Mouse (Mus musculus): ENCODE measurements around the gene Sptan1. TPM values are rescaled to one million over a fixed set of nuclear protein-coding genes. Genes with fewer than 3 reads are reported as not detected.

The Sptan1 gene
- total and polyA plus RNA-seq, 2 experiments: 71.3 to 89.0 TPM

GRCm38 (mm10) chr2:30010840-30011281 is 45.5 kb downstream of the Sptan1 start:
- WGBS: 28% methylated on average over 8 of the region's 8 CpGs
- no peaks in the 10 kb centered on the region for H3K4me1 ChIP-seq (ENCODE audit: control insufficient read depth, insufficient read depth, low read length)
- peak; percentile 82 for DNase-seq (ENCODE audit: extremely low read depth, low read depth, low spot score)
- no peak for TF ChIP-seq CTCF (IDR thresholded peaks at IDR 0.05; ENCODE audit: low read depth, low read length)
- no peak for TF ChIP-seq POLR2A (IDR thresholded peaks at IDR 0.05; ENCODE audit: extremely low read depth, insufficient read depth, low read length)
- no peaks in the 10 kb centered on the region for H3K79me2 ChIP-seq (ENCODE audit: control insufficient read depth, insufficient read depth, low read length)
- peaks cover 75% of the 10 kb centered on the region for H3K36me3 ChIP-seq (ENCODE audit: control insufficient read depth, insufficient read depth, low read length)
- no peaks in the 10 kb centered on the region for H3K27me3 ChIP-seq (ENCODE audit: control insufficient read depth, insufficient read depth, low read length)
- H3K4me3 ChIP-seq (ENCODE audit: insufficient read depth, low read depth, low read length): no peak overlapping the region
- H3K9ac ChIP-seq (ENCODE audit: low read depth, low read length): no peak overlapping the region
- no peak overlapping the region for H3K27ac ChIP-seq (replicated peaks; ENCODE audit: insufficient read depth, low read depth, low read length)

GRCm38 (mm10) chr2:30014326-30014966 is 49.1 kb downstream of the Sptan1 start:
- no peaks in the 10 kb centered on the region for H3K4me1 ChIP-seq (ENCODE audit: control insufficient read depth, insufficient read depth, low read length)
- DNase-seq (ENCODE audit: extremely low read depth, low read depth, low spot score): peak; percentile 19
- 73% methylated on average over 11 of the region's 11 CpGs for WGBS
- H3K9ac ChIP-seq (ENCODE audit: low read depth, low read length): no peak overlapping the region
- H3K27ac ChIP-seq (replicated peaks; ENCODE audit: insufficient read depth, low read depth, low read length): no peak overlapping the region
- H3K27me3 ChIP-seq (ENCODE audit: control insufficient read depth, insufficient read depth, low read length): no peaks in the 10 kb centered on the region
- no peaks in the 10 kb centered on the region for H3K79me2 ChIP-seq (ENCODE audit: control insufficient read depth, insufficient read depth, low read length)
- no peak for TF ChIP-seq CTCF (IDR thresholded peaks at IDR 0.05; ENCODE audit: low read depth, low read length)
- no peak for TF ChIP-seq POLR2A (IDR thresholded peaks at IDR 0.05; ENCODE audit: extremely low read depth, insufficient read depth, low read length)
- H3K36me3 ChIP-seq (ENCODE audit: control insufficient read depth, insufficient read depth, low read length): peaks cover 76% of the 10 kb centered on the region
- H3K4me3 ChIP-seq (ENCODE audit: insufficient read depth, low read depth, low read length): no peak overlapping the region

GRCm38 (mm10) chr2:30025454-30025853 is 60.1 kb downstream of the Sptan1 start:
- Histone ChIP-seq H3K4me3 (ENCODE audit: insufficient read depth, low read depth, low read length) (no peak overlapping the region), H3K36me3 (ENCODE audit: control insufficient read depth, insufficient read depth, low read length) (peaks cover 79% of the 10 kb centered on the region), H3K4me1 (ENCODE audit: control insufficient read depth, insufficient read depth, low read length) (no peaks in the 10 kb centered on the region), H3K9ac (ENCODE audit: low read depth, low read length) (no peak overlapping the region), H3K79me2 (ENCODE audit: control insufficient read depth, insufficient read depth, low read length) (no peaks in the 10 kb centered on the region), H3K27me3 (ENCODE audit: control insufficient read depth, insufficient read depth, low read length) (no peaks in the 10 kb centered on the region), H3K27ac (replicated peaks; ENCODE audit: insufficient read depth, low read depth, low read length) (no peak overlapping the region)
- no peak for DNase-seq (ENCODE audit: extremely low read depth, low read depth, low spot score)
- WGBS: 90% methylated on average over 4 of the region's 4 CpGs
- TF ChIP-seq CTCF (IDR thresholded peaks at IDR 0.05; ENCODE audit: low read depth, low read length) (no peak), POLR2A (IDR thresholded peaks at IDR 0.05; ENCODE audit: extremely low read depth, insufficient read depth, low read length) (no peak)

- Histone ChIP-seq H3K36me3 (ENCODE audit: control insufficient read depth, insufficient read depth, low read length) (peaks cover 72% of the 10 kb centered on the region), H3K4me1 (ENCODE audit: control insufficient read depth, insufficient read depth, low read length) (no peaks in the 10 kb centered on the region), H3K9ac (ENCODE audit: low read depth, low read length) (no peak overlapping the region), H3K27ac (replicated peaks; ENCODE audit: insufficient read depth, low read depth, low read length) (no peak overlapping the region), H3K4me3 (ENCODE audit: insufficient read depth, low read depth, low read length) (no peak overlapping the region), H3K27me3 (ENCODE audit: control insufficient read depth, insufficient read depth, low read length) (no peaks in the 10 kb centered on the region), H3K79me2 (ENCODE audit: control insufficient read depth, insufficient read depth, low read length) (no peaks in the 10 kb centered on the region)
- peak; percentile 45 for DNase-seq (ENCODE audit: extremely low read depth, low read depth, low spot score)
- no peak for TF ChIP-seq CTCF (IDR thresholded peaks at IDR 0.05; ENCODE audit: low read depth, low read length)
- no peak for TF ChIP-seq POLR2A (IDR thresholded peaks at IDR 0.05; ENCODE audit: extremely low read depth, insufficient read depth, low read length)
- WGBS: 89% methylated on average over 5 of the region's 5 CpGs
These were observed 61.6 kb downstream of the Sptan1 start for GRCm38 (mm10) chr2:30026997-30027396.

- no peak for DNase-seq (ENCODE audit: extremely low read depth, low read depth, low spot score)
- no peaks in the 10 kb centered on the region for H3K4me1 ChIP-seq (ENCODE audit: control insufficient read depth, insufficient read depth, low read length)
- TF ChIP-seq POLR2A (IDR thresholded peaks at IDR 0.05; ENCODE audit: extremely low read depth, insufficient read depth, low read length) (no peak), CTCF (IDR thresholded peaks at IDR 0.05; ENCODE audit: low read depth, low read length) (0 out of 2 replicates have a peak, but pooled peaks have one; percentile 8)
- H3K36me3 ChIP-seq (ENCODE audit: control insufficient read depth, insufficient read depth, low read length): peaks cover 30% of the 10 kb centered on the region
- H3K27me3 ChIP-seq (ENCODE audit: control insufficient read depth, insufficient read depth, low read length): no peaks in the 10 kb centered on the region
- 73% methylated on average over 11 of the region's 11 CpGs for WGBS
- H3K9ac ChIP-seq (ENCODE audit: low read depth, low read length): no peak overlapping the region
- H3K4me3 ChIP-seq (ENCODE audit: insufficient read depth, low read depth, low read length): no peak overlapping the region
- H3K79me2 ChIP-seq (ENCODE audit: control insufficient read depth, insufficient read depth, low read length): no peaks in the 10 kb centered on the region
- no peak overlapping the region for H3K27ac ChIP-seq (replicated peaks; ENCODE audit: insufficient read depth, low read depth, low read length)
These were observed 67.0 kb downstream of the Sptan1 start for GRCm38 (mm10) chr2:30032244-30032846.

GRCm38 (mm10) chr2:30032957-30033356 is 67.6 kb downstream of the Sptan1 start:
- Histone ChIP-seq H3K36me3 (ENCODE audit: control insufficient read depth, insufficient read depth, low read length) (peaks cover 25% of the 10 kb centered on the region), H3K9ac (ENCODE audit: low read depth, low read length) (no peak overlapping the region), H3K79me2 (ENCODE audit: control insufficient read depth, insufficient read depth, low read length) (no peaks in the 10 kb centered on the region), H3K4me3 (ENCODE audit: insufficient read depth, low read depth, low read length) (no peak overlapping the region), H3K27ac (replicated peaks; ENCODE audit: insufficient read depth, low read depth, low read length) (no peak overlapping the region), H3K4me1 (ENCODE audit: control insufficient read depth, insufficient read depth, low read length) (no peaks in the 10 kb centered on the region), H3K27me3 (ENCODE audit: control insufficient read depth, insufficient read depth, low read length) (no peaks in the 10 kb centered on the region)
- TF ChIP-seq POLR2A (IDR thresholded peaks at IDR 0.05; ENCODE audit: extremely low read depth, insufficient read depth, low read length): no peak
- no peak for TF ChIP-seq CTCF (IDR thresholded peaks at IDR 0.05; ENCODE audit: low read depth, low read length)
- 74% methylated on average over 6 of the region's 6 CpGs for WGBS
- no peak for DNase-seq (ENCODE audit: extremely low read depth, low read depth, low spot score)
